Mouse (Mus musculus): ENCODE results near the gene Fam205c. TPM values are rescaled to one million over a fixed set of nuclear protein-coding genes. Genes with fewer than 3 reads are reported as not detected.
"Not testable (repeated sequence)": the region's sequence is repeated elsewhere in the genome, so short reads cannot be mapped to it uniquely, and the experiment has no call there.

The Fam205c gene
- total RNA-seq, 2 experiments from 2014 or later = 1.9 to 2.4 TPM

- intact Hi-C loops (cut with DNase I) = loop anchor here (1.0 kb wide), 1 partner anchor 30 kb away; no protein-coding TSS in a partner anchor
- peak; percentile 47 to 75 for DNase-seq (ENCODE audit: low spot score in 2 of 2)
Measured at GRCm38 (mm10) chr4:42886926-42887325, 12.9 kb upstream of the Fam205c start.

DNA sequence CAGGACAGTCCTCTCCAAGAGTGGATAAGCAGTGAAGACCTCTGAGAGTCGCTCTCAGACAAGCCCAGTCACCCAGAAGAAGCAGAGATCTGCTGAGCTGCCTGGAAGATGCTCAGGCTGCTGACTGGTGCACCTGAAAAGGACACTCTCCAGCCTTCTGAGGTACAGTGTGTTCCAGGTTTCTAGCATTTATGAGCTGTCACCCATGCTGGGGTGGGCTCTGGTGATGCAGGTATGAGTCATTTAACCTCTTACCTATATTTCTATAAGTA, 6.6 kb upstream of the Fam205c start:
- intact Hi-C loops (cut with DNase I) = no loop called here
- no peak for DNase-seq (ENCODE audit: low spot score in 2 of 2)

GRCm38 (mm10) chr4:42879829-42880676, 6.0 kb upstream of the Fam205c start:
- no peak for DNase-seq (ENCODE audit: low spot score in 2 of 2)
- intact Hi-C loops (cut with DNase I) = loop anchor here (5.0 kb wide), 1 partner anchor 67 kb away; the partner anchor contains the start of gene Dnajb5

- intact Hi-C loops (cut with DNase I) = loop anchor here (2.0 to 5.0 kb wide), 2 partner anchors 70 to 87 kb away; partner anchors contain the start of gene Dnajb5
- DNase-seq (ENCODE audit: low spot score in 2 of 2) = no peak
Measured at GRCm38 (mm10) chr4:42877657-42878056, 3.6 kb upstream of the Fam205c start.

- intact Hi-C loops (cut with DNase I) = loop anchor here (2.0 to 5.0 kb wide), 2 partner anchors 71 to 88 kb away; partner anchors contain the start of gene Dnajb5
- peak; percentile 55 to 68 for DNase-seq (ENCODE audit: low spot score in 2 of 2)
Measured at GRCm38 (mm10) chr4:42876586-42877291, 2.7 kb upstream of the Fam205c start.

DNA sequence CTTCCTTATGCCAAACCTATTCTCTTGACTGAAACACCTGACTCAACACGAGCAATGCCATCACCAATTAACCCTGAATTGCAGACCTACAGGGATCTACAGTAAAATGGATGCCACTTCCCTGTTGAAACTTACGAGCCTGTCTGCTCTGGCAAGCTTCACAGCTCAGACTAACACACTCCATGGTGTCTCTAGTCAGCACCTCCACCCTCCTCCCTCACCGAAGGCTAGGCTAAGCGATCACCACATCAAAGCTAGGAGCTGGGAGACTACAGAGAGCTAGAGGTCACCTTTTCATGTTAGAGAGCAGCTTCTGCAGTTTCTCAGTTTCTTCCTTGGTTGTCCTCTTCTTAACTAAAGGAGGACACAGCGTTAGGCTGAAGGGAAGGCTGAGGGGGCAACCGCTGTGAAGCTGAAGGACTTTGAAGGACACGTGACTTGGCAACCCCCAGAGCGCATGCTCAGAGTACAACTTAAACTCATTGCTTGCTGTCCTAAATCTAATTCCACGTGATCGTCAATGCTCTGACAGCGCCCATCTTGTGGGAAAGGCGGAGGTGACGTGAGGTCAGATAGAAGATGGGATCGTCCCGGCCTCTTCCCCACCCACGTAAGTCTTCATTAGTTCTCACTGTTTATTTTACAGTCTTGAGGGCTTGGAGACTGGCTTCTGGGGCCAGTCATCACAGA, 1.1 kb downstream of the Fam205c start:
- intact Hi-C loops (cut with DNase I) = no loop called here
- DNase-seq (ENCODE audit: low spot score in 2 of 2) = no peak

DNA sequence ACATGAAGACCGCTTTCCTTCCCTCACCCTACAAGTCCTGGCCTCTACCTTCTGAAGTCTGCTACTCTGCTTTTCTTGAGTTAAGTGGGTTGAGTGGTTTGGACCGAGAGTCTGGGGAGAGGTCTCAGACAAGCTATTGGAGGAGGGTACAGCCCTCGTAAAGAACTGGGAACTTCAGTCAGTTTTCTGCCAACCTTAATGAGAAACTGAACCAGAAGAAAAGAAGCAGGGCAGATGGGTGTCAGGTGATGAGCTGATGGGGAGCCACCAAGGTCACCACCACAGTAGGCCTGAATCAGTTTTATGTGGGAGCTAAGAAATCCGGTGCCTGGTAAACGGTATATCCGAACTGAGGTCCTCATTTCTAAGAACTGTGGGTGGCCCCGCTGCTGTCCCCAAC, 1.9 kb downstream of the Fam205c start:
- no peak for DNase-seq (ENCODE audit: low spot score in 2 of 2)
- intact Hi-C loops (cut with DNase I) = no loop called here

DNA sequence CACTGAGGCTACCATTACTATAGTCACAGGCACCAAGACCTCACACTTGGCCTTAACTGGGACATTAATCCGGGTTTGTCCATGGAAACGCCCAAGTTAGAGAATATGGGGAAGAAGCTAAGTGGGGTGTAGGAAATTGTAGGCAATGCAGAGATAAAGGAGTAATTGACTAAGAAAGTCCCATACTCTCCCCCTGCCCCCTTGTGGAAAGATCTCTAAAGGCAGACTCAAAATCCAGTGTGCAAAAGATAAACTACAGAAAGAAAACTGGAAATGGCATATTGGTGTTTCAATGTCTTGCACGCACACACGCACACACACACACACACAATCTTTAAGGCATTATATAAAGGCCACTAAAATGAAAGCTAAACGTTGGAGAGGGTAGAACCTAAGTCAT, 3.3 kb downstream of the Fam205c start:
- DNase-seq (ENCODE audit: low spot score in 2 of 2) = peak; percentile 25 to 35
- intact Hi-C loops (cut with DNase I) = no loop called here

- intact Hi-C loops (cut with DNase I) = no loop called here
- DNase-seq (ENCODE audit: low spot score in 2 of 2) = no peak
Measured at GRCm38 (mm10) chr4:42868193-42868592, 5.8 kb downstream of the Fam205c start.

- intact Hi-C loops (cut with DNase I) = no loop called here
- DNase-seq (ENCODE audit: low spot score in 2 of 2) = no peak
Measured at GRCm38 (mm10) chr4:42867390-42867789, 6.6 kb downstream of the Fam205c start.

DNA sequence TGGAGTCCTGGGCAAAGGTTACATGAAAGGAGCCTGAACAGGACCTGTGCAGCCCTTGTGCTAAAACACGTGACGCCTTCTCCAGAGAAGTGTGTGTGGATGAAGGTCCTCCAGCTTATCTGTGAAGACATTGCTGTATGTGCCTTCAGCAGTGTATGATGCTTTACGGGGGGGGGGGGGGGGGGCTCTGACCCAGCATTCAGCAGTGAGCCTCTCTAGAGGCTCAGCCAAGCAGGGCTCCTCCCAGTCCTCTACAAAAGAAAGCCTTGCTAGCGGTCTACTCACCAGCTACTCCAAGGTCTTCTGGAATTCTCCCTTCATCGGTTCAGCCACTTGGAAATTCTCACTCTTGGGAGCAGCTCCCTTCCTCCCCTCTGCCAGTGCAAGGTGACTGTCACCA, 10.5 kb downstream of the Fam205c start:
- DNase-seq (ENCODE audit: low spot score in 2 of 2); intact Hi-C loops (cut with DNase I): not testable (repeated sequence)

DNA sequence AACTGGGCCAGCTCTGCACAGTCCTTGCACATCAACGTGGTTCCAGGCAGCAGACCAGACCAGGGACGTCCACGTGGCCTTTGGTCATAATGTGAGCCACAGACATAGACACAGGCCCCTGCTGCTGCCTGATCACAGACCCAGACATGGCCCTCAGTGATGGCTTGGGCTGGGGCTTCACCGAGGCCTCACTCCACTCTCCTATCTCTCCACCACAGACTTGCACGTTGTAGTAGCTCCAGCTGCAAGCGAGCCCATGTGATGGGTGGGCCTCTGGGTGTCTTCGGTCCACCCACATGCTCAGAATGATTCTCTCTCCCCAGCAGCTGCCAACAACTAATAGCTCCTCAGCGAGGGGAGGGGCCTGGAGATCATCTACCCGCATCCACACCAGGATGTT, 13.6 kb downstream of the Fam205c start:
- DNase-seq (ENCODE audit: low spot score in 2 of 2); intact Hi-C loops (cut with DNase I): not testable (repeated sequence)

GRCm38 (mm10) chr4:42856671-42857070, 17.4 kb downstream of the Fam205c start, which contains the start of gene Gm12394:
TSS of gene Gm12394 (minus strand) at chr4:42856771.
- intact Hi-C loops (cut with DNase I); DNase-seq (ENCODE audit: low spot score in 2 of 2): not testable (repeated sequence)

DNA sequence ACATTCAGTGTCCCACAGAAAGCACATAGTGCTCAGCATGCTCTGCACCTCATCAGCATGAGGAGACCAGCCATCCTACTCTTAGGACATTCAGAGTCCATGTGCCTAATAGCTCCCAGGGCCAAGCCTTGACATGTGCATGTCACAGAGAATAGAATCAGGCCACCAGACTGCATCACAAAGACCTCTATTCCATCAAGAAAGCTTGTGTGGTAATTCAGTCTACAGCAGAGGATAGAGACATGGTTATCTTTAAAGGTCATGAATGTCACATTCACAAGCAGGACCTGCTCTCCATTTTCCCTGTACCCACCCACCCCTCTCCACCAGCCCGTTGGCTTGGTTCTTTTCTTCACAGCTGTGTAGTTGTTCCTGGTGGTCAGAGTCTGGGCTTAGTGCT, 20.2 kb downstream of the Fam205c start, which contains the start of gene Fam205a1:
Gene Fam205a1 (minus strand): TSS at position 101 of the 400 bp plus-strand sequence.
- DNase-seq (ENCODE audit: low spot score in 2 of 2); intact Hi-C loops (cut with DNase I): not testable (repeated sequence)

Other genes with a start within 250 kb of the Fam205c start
- gene Gm2564, start 244.5 kb downstream of the Fam205c start, total RNA-seq (2021) = 10 to 100 TPM; 12.5 to 12.9 TPM
- 1 to 10 TPM; 6.3 to 6.4 TPM for gene Ccl27b, start 219.0 kb downstream of the Fam205c start, total RNA-seq (2021)
- not detected for gene Il11ra2, start 212.3 kb downstream of the Fam205c start, total RNA-seq (2021)
- 1 to 10 TPM; 1.8 to 2.2 TPM for gene 4930578G10Rik, start 138.7 kb downstream of the Fam205c start, total RNA-seq (2021)
- gene Ccl19, start 117.7 kb downstream of the Fam205c start, total RNA-seq (2021) = under 1 TPM in 1 of 2 experiments, not detected in 1; 0.94 TPM
- gene Ccl21a, start 100.2 kb downstream of the Fam205c start, total RNA-seq (2021) = not detected
- under 1 TPM; 0.18 to 0.27 TPM for gene Fam205a1, start 20.3 kb downstream of the Fam205c start, total RNA-seq (2021)
- gene Gm12394, start 17.5 kb downstream of the Fam205c start, total RNA-seq (2021) = 1 to 10 TPM; 2.3 to 2.7 TPM
- 100 to 1,000 TPM; 328 to 359 TPM for gene Phf24, start 42.4 kb upstream of the Fam205c start, total RNA-seq (2021)
- gene Dnajb5, start 75.6 kb upstream of the Fam205c start, total RNA-seq (2021) = 100 to 1,000 TPM; 225 to 284 TPM
- not detected for gene 1700022I11Rik, start 95.4 kb upstream of the Fam205c start, total RNA-seq (2021)
- gene Vcp, start 126.3 kb upstream of the Fam205c start, total RNA-seq (2021) = 100 to 1,000 TPM; 223 to 226 TPM
- gene Fancg, start 136.3 kb upstream of the Fam205c start, total RNA-seq (2021) = 10 to 100 TPM in 1 of 2 experiments, 1 to 10 TPM in 1; 10.0 to 11.3 TPM
- 10 to 100 TPM; 31.4 to 32.3 TPM for gene Pigo, start 151.6 kb upstream of the Fam205c start, total RNA-seq (2021)
- gene Stoml2, start 157.5 kb upstream of the Fam205c start, total RNA-seq (2021) = 100 to 1,000 TPM; 107 to 108 TPM
- gene Fam214b, start 172.0 kb upstream of the Fam205c start, total RNA-seq (2021) = 10 to 100 TPM; 29.2 to 37.3 TPM
- gene Unc13b, start 184.7 kb upstream of the Fam205c start, total RNA-seq (2021) = 10 to 100 TPM; 55.7 to 60.5 TPM

Measured in left cerebral cortex, postnatal 14 days (tissue).